Mouse (Mus musculus) frontal cortex, postnatal 36 days (tissue): ENCODE data around the gene Ago3.
A peak's percentile ranks its signal among the peaks of the same experiment; 100 is the strongest.

ENCODE experiments used
- DNase-seq, 2 experiments: peaks; one replicate each; pipeline ENCODE4 v3.0.0; 2022; ENCODE audit warnings: low spot score in 2 of 2

The Ago3 gene

DNA sequence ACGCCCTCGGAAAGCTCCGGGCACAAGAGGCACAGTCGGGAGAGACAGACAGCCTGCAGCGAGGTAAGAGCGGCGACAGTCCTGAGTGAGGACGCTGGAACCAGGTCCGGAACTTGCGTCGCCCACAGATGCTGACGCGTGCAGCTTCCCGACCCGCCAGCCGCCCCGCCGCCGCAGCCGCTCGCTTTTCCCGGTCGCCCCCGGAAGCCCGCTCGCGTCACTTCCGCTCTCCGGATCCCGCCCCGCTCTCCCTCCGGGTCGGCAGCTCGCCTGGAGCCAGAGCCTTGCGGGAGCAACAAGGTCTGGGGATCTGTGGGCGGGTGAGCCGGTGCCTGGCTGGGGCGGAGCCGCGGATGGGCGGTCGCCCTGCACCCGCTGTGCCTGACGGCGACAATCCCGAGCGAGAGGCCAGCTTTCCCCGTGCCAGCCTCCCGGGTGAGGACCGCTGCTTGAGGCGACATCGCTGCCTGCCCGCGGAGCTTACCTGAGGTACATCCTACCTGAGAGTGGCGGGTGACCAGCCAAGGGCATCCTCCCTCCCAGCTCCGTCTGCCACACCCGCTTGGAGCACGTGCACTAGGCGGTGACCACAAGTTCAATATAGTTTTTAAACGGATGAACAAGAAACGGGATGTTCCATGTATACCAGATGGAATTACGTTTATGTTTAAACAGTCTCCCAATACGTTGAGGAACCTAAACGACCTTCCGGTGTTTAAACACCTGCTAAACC, at the start of gene Ago3:
Gene Ago3 (minus strand): TSS at position 210 of the 733 bp plus-strand sequence.
- DNase-seq = peak; percentile 93 to 94

DNA sequence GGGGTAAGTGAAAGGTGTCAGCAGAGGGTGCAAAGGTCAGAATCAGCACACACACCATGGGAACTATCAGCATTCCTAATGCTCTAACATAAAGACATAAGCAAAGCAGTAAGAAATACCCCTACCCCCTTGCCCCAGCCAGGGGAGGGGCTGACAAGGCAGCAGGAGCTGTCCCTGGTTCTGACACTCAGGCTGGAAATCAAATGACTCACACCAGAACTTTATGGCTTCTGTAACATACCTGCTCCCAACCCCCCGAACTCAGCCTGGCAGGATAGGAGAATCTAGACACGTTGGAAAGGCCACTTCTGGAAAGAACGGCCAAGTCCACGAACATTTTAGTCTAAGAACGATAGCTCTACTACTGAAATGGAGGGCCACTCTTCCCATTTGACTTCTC, 43.7 kb upstream of the Ago3 start:
- no peak for DNase-seq

DNA sequence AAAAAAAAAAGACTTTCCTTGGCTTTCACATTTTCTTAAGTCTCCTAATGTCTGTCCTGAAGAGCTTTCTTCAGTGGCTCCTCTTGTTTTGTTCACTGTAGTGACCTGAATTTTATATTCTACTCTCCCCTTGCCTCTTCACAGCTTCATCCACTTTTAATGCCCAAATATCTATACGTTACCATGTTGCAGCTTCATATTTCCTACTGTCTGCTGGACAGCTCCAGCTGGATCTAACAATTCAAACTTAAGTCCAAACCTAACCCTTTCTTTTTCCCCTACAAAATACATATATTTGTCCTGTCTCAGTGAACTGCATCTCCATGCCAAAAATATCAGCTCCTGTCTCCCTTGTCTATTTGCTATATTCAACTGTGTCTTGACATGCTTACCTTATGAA, 40.0 kb upstream of the Ago3 start:
- no peak for DNase-seq

DNA sequence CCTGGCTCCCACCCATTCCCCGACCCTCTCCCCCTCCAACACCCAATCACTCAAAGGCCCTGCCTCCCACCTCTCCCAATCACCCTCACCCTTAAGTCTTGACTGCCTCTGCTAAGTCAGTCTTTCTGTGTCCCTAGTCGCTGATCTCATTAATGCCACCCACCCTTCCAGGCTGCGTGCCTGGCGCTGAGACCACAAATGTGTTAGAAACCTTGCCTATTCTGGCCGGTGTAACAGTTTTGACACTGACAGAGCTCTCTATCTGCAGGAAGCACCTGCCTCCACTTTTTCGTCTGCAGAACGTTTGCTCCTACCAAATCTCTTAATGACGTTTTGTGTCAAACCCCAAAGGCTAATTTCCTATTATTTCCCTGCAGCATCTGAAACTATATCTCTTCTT, 39.6 kb upstream of the Ago3 start:
- DNase-seq = peak in 1 of 2 experiments; percentile 53

DNA sequence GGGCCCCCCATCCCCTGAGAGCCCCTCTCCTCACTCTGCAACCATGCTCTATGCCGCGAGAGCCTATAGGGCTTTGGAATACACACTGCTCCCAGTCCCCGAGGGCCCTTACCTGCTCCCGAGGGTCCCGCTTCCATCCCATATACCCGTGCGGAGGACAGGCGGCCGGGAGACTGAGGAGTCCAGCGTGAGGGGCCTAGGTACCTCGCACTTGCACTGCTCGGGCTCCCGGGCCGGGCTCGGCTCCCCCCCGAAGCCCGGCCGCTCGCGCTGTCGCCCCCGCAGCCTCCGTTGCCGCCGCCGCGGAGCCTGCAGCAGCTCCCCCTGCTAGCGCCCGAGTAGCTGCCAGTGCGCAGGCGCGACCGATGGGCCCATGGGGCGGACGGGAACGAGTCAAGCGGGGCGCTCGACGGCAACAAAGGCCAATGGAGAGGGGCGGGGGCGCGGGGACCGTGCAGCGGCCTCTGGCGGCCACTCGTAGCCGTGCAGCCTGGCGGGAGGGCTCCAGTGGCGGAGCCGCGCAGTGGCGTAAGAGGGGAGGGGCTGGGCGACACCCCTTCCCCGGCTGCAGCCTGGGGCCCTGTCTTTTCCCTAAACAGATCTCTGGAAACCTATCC, 39.0 kb upstream of the Ago3 start, which contains the start of gene Ago1:
Gene Ago1 (minus strand): TSS at position 299 of the 617 bp plus-strand sequence.
- DNase-seq = peak; percentile 96

DNA sequence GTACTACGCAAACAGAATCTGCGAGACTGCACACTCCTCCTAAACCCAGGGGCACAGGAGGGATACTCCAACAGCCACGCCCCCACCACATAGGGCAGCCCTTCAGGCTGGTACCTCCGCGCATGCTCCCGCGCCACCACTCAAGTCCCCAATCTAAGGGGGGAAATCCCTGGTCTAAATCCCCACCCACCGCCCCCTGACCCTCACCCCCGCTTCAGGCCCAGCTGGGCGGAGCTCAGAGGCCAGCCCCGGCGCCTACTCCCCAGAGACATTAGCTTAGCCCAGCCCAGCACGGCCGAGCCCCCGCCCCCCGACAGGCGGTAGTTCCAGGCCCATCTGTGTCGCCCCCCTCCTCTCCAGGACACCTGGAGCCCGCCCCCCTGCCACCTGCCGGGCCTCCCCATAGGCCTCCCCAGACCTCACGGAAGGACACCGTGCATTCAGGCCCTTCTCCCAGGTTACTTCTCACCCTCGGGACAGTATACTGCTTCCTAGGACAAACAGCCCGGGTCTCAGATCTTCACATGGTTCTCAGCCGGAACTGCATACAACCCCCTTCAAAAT, 38.4 kb upstream of the Ago3 start:
- peak; percentile 16 to 30 for DNase-seq

DNA sequence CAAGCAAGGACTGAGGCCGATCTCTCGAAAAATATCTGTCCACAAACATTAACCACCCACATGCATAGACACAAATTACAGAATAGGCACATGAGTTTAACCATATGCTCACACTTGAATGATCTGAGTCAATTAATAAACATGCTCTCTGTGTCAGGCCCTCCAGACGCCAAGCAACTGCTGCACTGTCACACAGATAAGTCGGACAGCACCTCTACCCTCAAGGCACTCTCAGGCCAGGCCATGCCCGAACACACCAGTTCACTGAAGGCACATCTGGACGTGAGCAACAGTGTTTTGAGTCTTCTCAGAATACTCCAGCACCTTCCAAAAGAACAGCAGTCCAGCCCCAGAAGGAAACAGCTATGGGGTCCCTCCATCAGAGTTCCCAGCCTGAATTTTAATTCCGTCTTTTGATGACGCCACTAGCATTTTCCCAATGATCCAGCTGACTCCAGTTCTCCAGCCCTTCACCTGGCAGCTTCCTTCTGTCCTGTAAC, 36.9 kb upstream of the Ago3 start:
- DNase-seq = no peak

DNA sequence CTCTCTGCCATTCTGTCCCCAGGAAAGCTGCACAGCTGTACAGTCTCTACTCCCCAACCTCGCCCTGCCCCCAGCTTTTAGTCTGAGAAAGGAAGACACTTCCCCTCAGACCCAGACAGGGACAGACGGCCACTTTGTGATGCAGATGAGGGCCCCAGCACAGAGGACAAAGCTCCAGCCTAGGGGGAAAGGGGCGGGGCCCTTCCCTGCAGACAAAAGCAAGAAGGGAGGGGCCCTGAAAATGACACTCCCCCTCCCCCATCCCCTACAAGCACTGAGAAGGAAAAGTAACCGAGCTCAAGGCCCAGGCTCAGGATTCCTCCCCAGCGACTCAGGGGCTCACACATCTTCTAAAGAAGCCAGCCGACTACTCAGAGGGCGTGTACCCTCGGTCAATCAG, 36.5 kb upstream of the Ago3 start:
- peak; percentile 12 to 14 for DNase-seq

DNA sequence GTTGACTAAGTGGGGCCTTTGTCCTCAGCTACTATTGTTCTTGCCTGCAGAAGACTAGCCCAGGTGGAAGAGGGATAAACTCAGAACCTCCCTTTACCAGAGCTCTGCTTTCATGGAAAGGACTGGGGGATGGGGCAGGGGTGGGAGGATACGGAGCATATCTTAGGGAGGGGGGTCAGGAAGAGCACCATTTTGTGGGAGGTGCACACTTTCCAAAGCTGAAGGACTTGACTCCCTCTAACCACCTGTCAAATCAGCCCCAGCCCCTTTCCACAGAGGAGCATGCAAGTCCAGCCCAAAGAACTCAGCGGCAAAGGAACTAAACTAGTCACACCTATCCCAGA, 35.5 kb upstream of the Ago3 start:
- no peak for DNase-seq

DNA sequence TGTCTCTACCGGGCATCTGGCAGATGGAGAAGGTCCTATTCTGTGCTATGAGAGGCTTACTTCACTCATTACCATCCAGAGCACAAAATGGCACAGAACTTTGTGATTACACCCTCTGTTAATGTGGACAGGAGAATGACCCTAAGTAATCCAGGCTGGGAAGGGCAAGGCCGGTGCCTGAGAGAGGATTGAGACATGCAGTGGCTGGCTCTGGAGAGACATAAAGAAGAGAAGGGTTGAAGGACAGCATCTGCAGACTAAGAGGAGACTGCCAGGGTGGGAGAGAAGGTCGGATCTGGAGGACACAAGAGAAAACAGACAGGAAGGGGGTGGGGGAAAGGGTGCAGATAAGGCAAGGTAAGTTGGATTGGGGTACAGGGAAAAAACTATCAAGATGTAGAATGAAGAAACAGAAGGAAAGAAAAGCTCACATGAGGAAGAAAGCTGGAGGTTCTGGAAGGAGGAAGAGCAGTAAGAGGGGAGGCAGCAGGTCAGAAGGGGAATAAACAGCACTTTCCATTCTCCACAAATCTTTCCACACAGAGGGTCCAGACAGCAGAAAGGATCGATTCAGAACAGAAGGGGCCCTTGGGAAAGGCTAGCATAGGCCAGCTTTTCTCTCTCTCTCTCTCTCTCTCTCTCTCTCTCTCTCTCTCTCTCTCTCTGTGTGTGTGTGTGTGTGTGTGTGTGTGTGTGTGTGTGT, 35.0 kb upstream of the Ago3 start:
- no peak for DNase-seq

DNA sequence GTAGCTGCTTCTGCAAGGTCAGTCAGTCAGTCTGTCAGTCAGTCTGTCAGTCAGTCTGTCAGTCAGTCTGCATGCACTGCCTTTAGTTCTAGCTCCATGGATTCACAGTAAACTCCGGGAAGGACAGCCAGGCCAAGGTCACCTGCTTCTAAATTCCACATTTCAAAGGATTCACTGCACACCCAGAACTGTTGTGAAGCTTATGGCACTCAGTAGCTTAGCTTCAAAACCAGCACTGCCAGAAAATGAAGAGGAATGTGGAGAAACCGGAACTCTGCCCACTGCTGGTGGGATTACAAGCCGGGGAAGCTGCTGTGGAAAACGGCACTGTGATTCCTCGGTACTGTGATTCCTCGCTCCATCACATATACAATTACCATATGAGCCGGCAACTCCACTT, 26.1 kb upstream of the Ago3 start:
- no peak for DNase-seq

DNA sequence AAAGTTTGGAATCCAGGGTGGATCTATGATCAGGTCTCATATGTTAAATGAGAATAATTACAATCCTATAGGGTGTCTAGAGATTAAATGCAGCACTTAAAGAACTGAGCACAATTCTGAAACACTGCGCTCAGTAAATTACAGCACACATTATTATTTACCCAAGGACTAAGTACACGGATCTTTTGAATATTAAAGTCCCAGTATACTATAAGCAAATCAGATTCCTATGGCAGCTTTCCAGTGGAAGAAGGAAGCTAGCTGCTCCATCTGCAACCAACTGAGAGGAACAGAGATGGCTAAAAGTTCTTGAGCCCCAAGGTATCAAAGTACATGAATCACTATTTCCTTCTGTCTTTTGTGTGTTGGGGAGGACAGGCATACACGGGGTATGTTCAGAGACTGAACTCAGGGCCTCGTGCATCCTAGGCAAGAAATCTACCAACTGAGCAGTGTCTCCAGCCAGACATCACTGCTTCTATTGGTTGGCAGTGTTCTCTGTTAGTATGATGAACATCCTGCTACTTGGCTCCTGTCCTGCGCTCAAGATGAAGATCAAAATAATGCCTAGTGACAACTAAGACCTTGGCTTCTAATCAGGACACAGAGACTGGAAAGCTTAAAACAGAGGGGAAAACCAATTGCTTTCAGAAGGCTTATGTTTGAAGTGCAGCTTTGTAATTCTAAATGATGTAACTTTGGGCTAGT, 25.3 kb upstream of the Ago3 start:
- DNase-seq = no peak

DNA sequence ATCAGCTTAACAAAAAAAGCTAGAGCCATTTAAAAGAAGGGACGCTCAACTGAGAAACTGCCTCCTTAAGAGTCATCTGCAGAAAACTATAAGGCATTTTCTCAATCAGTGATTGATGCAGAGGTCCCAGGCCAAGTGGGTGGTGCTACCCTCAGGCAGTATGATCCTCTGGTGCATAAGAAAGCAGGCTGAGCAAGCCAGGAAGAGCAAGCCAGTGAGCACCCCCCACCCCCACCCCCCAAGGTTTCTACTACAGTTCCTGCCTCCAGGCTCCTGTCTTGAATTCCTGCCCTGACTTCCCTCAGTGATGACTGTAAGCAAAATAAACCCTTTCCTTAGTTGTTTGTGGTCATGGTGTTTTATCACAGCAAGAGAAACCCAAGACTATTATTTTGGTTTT, 20.9 kb upstream of the Ago3 start:
- DNase-seq = no peak

DNA sequence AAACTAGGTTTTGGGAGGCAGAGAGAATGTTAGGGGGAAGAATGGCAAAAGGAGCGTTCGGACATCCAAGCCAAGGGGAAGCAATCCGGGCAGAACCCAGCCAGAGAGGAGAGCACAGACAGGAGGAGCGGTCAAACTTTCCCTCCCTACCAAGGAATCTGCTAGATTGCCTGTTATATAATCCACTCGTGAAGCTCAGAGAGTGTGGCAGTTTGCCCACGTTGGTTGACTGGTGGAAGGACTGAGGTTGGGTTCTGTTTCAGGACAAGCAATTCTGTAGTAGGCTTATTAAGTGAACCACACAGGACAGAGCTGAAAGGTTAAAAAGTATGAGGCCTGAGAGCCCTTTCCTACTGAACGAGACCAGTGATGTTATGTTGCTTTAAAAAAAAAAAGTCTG, 17.8 kb upstream of the Ago3 start:
- DNase-seq = no peak

DNA sequence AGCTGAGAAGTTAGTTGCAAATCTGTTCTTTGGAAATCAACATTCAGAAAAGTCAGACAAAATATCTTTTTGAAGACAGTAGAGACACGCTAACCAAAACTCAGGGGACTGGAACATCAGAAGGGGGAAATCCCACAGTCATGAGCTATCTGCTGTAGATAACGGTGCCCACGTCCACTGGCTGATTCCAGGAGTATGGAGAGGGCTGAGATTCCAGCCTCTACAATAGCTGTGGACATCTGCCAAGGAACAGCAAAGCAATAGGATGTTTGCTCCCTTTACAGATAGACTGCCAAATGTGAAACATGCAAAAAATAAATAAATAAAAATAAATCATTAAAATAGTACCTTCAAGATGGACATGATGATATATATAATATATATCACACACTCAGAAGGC, 15.2 kb upstream of the Ago3 start:
- no peak for DNase-seq

DNA sequence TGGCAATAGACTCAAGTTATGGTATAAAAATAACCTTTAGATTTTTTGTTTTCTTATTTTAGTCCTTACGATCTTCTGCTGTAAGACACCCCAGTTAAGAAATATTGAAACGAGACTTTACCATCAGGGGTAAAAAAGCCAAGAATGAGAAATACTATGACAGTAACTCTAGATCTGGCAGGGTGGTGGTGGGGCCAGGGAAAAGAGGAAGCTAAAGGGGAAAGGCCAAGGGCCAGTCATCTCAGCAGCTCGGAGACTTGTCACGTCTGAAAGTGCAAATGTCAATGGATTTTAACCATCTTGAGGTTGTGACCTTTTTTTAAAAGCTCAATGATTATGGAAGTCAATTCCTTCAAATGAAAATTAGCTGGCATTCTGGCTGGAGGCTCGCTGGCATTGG, 8.9 kb upstream of the Ago3 start:
- no peak for DNase-seq

DNA sequence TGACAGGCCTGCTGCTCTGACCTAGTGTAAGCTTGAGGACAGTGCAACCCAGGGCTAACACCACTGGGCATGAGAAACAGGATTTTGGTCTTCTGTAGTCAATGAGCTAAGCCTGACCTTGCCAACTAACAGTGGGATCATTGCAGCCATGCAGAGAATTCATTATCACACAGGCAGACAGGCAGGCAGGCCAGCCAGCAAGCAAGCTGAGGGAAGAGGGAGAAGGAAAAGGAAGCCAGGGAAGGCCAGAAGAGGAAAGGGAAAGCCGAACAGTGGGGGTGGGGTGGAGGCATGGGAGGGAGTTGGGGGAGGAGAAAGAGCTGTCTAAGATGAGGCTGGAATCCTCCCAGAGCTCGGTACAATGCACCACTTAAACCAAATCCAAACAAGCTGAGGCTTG, 6.9 kb upstream of the Ago3 start:
- DNase-seq = peak in 1 of 2 experiments; percentile 21

DNA sequence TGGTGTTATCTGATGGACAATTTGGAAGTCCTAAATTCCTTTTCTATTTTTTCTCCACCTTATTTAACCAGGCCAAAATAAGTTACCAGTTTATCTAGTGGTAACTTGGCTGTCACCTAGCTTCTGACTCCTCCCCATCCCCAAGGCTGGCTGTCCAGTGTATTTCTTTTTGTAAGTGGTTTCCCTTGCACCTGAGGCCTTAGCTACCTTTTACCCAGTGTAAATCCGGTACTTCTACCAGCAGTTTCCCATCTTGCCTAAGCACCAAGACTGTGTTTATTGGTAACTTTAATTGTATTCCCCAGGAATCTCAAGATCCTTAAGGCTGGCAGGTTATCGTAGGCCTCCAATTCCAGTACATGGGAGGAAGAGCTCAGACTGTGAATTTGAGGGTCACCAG, 4.7 kb upstream of the Ago3 start:
- DNase-seq = no peak

DNA sequence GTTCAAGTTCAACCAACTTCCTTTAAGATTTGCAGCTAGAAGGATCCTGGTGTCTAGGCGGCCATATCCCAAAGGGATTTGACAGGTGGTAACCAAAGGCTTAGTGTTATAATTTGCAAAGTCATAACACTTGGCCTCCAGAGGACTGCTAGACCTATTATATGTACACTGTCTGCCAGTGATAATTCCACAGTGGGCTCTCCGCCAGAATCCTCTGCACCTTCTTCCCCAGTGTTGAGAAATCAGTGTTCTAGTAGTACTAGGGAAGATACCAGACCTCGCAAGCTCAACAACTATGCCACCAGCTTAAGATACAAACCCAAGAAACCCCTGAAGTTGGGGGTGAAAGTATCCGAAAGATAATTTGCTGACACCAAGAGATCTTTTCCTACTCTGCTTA, 3.8 kb upstream of the Ago3 start:
- no peak for DNase-seq

DNA sequence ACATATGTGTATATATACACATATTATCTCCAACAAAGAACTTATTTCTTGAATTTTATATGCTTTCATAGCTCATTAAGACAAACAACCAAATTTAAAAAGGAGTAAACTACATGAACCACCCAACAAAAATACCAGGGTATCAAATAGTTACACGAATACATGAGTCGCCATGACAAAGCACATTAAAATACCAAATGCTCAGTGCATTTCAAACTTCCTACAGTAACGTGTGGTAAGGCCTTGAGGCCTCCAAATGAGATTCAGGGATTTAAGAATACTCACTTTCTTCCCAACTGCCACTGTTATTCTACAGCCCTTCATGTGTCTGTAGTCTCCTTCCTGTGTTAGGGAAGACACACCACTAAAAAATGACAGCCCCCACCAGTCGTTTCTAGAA, 2.4 kb upstream of the Ago3 start:
- no peak for DNase-seq

DNA sequence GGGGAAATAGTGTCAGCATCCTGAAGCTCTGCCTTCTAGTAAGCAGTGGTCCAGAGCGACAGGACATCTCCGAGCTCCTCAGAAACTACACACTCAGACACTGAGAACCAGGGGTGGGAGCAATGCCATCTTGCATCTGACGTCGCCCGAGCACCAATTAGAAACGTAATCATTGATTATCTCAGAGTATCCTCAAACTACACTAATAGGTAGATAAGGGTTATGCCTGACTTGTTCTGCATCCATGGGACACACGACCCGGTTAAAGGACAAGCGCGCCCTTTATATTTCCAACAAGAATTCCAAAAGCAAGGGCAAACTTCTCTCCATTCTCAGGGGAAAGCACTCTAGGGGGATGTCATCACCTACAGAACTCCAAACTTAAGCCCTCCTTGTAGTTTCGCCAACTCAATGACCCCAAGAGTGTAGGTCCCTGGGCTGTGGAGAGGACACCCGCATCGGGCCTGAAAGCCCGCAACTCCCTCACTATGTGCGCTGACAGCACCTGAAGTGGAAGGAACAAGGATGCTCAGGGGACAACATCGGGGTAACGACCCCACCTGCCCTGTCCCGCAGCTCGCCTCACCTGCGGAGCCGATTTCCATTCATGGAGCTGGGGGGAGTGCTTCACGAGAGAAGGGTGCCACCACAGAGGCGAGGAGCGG, 542 bp downstream of the Ago3 start:
- no peak for DNase-seq
